Mouse (Mus musculus) embryonic facial prominence, embryonic 14.5 days (tissue): ENCODE data around the gene Ppp3r1. TPM values are rescaled to one million over a fixed set of nuclear protein-coding genes. Genes with fewer than 3 reads are reported as not detected.

ENCODE experiments used
- ATAC-seq: fragments of 200-750 bp; cut with Nextera tagmentation; 2 replicates; pipeline ENCODE4 v1.8.0; 2017; ENCODE audit warnings: low read depth, moderate number of reproducible peaks, moderate TSS enrichment
- DNase-seq: peaks from one replicate; pipeline ENCODE4 v3.0.0-alpha.2; 2015; ENCODE audit warnings: low spot score
- H3K27ac ChIP-seq: fragments of 300-500 bp; sonication (generic); replicated peaks from 2 replicates; pipeline ENCODE4 v1.5.1; 2014; ENCODE audit warnings: low read depth, mild to moderate bottlenecking, low read length, moderate library complexity
- H3K27me3 ChIP-seq: fragments of 300-500 bp; sonication (generic); replicated peaks from 2 replicates; pipeline ENCODE4 v1.6.1; 2014; ENCODE audit warnings: low read length; ENCODE audit not compliant: control insufficient read depth, insufficient read depth
- H3K36me3 ChIP-seq: fragments of 300-500 bp; sonication (generic); 2 replicates; pipeline ENCODE4 v1.6.1; 2014; ENCODE audit warnings: low read length, mixed read lengths; ENCODE audit not compliant: control insufficient read depth, insufficient read depth
- H3K4me1 ChIP-seq: fragments of 300-500 bp; sonication (generic); 2 replicates; pipeline ENCODE4 v1.6.1; 2014; ENCODE audit warnings: antibody characterized with exemption, low read length; ENCODE audit not compliant: control insufficient read depth, insufficient read depth
- H3K4me2 ChIP-seq: fragments of 300-500 bp; sonication (generic); 2 replicates; pipeline ENCODE4 v1.6.1; 2014; ENCODE audit warnings: low read depth, mild to moderate bottlenecking, low read length, moderate library complexity, mixed read lengths
- H3K4me3 ChIP-seq: fragments of 300-500 bp; sonication (generic); 2 replicates; pipeline ENCODE4 v1.5.1; 2014; ENCODE audit warnings: low read depth, mild to moderate bottlenecking, low read length
- H3K9ac ChIP-seq: fragments of 300-500 bp; sonication (generic); 2 replicates; pipeline ENCODE4 v1.6.1; 2014; ENCODE audit warnings: low read depth, mild to moderate bottlenecking, low read length, moderate library complexity, mixed read lengths
- H3K9me3 ChIP-seq: fragments of 300-500 bp; sonication (generic); 2 replicates; pipeline ENCODE4 v1.6.1; 2016; ENCODE audit warnings: low read length; ENCODE audit not compliant: control insufficient read depth
- WGBS: fragments of 180-500 bp; shearing (Covaris S2); extraction: QIAGEN DNeasy Blood & Tissue Kit; methylation state at CpG from one replicate; pipeline ENCODE4 v1.1.7; 2014; 5-methylcytosine and 5-hydroxymethylcytosine counted together
- polyA plus RNA-seq: library from polyadenylated mRNA; unstranded; fragments of >200 nt; fragmentation: Nextera tagmentation; extraction: Ambion mirVana; gene quantifications from 2 replicates; pipeline ENCODE4 v1.2.1, GENCODE M21; 2014

Ppp3r1 gene
- polyA plus RNA-seq, 1 experiment from 2014 or later, result 104 TPM

- no peaks in the 10 kb centered on the region for H3K9me3 ChIP-seq
- no peak overlapping the region for H3K4me2 ChIP-seq
- H3K4me1 ChIP-seq, result no peaks in the 10 kb centered on the region
- peaks cover 7% of the 10 kb centered on the region; the same call in 1 of the 2 replicates for H3K36me3 ChIP-seq
- no peak overlapping the region for H3K4me3 ChIP-seq
- no peak for DNase-seq
- no peaks in the 10 kb centered on the region for H3K27me3 ChIP-seq
- WGBS, result 69% methylated on average over 3 of the region's 3 CpGs
- ATAC-seq, result no peak
- H3K9ac ChIP-seq, result no peak overlapping the region
- no peak overlapping the region for H3K27ac ChIP-seq
Measured at GRCm38 (mm10) chr11:17187649-17188048, 28.6 kb downstream of the Ppp3r1 start.

GRCm38 (mm10) chr11:17188786-17189185, 29.7 kb downstream of the Ppp3r1 start:
- no peaks in the 10 kb centered on the region for H3K9me3 ChIP-seq
- no peak for DNase-seq
- no peak for ATAC-seq
- H3K9ac ChIP-seq, result no peak overlapping the region
- no peak overlapping the region for H3K27ac ChIP-seq
- no peaks in the 10 kb centered on the region for H3K27me3 ChIP-seq
- H3K4me1 ChIP-seq, result no peaks in the 10 kb centered on the region
- no peak overlapping the region for H3K4me2 ChIP-seq
- H3K36me3 ChIP-seq, result peaks cover 1% of the 10 kb centered on the region; the same call in 1 of the 2 replicates
- WGBS, result 33% methylated on average over 3 of the region's 3 CpGs
- no peak overlapping the region for H3K4me3 ChIP-seq

DNA sequence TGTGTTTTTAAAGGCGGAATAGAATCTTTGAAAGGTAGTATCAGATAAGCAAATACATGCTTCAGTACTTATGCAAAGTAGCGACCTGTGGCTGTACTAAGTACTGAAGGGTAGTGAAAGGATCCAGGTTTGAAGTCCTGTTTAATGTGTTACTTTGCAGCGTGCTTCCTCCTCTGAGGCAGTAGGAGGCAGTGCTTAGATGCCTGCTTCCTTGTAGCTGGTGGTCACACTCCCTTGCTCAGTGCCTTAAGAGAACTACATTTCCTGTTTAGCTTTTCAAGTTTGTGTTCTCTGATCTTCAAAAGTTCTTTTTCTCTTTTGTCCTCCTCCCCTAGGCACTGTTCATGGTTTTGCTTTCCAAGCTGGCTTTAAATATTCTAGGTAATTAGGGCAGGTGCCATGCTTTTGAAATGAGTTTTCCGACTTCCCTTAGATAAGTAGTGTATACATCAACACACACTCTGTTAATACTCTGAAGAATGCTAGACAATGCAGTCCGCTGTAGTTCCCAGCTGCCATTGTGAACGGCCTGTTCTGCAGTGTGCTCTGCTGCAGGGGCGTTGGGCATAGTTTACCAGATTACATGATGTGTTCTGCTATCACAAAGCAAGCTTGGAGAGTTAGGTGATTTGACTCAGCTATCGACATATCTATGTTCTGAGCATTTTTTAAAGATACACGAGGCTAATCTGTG, 33.2 kb downstream of the Ppp3r1 start:
- DNase-seq (peak; percentile 31), ATAC-seq (peak; percentile 92)
- H3K9me3 ChIP-seq, result no peaks in the 10 kb centered on the region
- H3K4me3 ChIP-seq, result no peak overlapping the region
- WGBS, result 77% methylated on average over 9 of the region's 9 CpGs
- H3K4me1 ChIP-seq, result no peaks in the 10 kb centered on the region
- no peak overlapping the region for H3K4me2 ChIP-seq
- H3K36me3 ChIP-seq, result peaks cover 36% of the 10 kb centered on the region
- no peak overlapping the region for H3K9ac ChIP-seq
- H3K27me3 ChIP-seq, result no peaks in the 10 kb centered on the region
- H3K27ac ChIP-seq, result no peak overlapping the region

GRCm38 (mm10) chr11:17199170-17199569, 40.1 kb downstream of the Ppp3r1 start:
- no peaks in the 10 kb centered on the region for H3K4me1 ChIP-seq
- H3K36me3 ChIP-seq, result peaks cover 93% of the 10 kb centered on the region
- ATAC-seq (no peak), DNase-seq (no peak)
- no peak overlapping the region for H3K4me2 ChIP-seq
- 92% methylated on average over 5 of the region's 5 CpGs for WGBS
- H3K4me3 ChIP-seq, result no peak overlapping the region
- no peak overlapping the region for H3K9ac ChIP-seq
- H3K27ac ChIP-seq, result no peak overlapping the region
- H3K9me3 ChIP-seq, result no peaks in the 10 kb centered on the region
- H3K27me3 ChIP-seq, result no peaks in the 10 kb centered on the region

DNA sequence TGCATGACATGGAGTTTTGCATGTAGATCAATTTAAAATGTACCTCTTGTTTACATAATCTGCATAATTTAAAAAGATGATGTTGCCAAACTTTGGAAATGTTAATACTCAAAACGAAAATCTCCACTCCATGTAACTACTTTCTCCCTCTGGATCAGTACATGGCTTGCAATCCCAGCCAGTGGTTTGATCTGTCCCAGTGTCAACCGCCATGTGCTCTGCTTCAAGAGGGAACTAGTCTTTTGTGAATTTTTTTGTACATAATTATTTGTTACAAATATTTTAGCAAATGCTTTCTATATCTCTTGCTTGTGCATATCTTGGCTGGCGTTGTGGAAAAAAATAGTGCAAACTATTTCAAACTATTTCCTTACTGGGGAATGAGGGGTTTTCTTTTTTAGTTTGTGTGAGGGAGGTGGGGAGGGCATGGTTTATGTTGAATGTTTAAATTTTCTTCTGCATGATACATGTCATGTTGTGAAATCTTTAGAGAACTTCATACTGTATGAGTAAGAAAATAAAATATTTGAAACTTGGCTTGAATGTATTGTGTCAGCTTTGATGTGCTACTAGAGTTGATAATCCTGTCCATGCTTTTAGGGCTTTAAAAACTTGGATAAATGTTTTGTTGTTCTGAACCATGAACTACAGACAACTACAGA, 40.9 kb downstream of the Ppp3r1 start:
- Histone ChIP-seq H3K4me3 (no peak overlapping the region), H3K27ac (no peak overlapping the region), H3K4me1 (no peaks in the 10 kb centered on the region), H3K9ac (no peak overlapping the region), H3K36me3 (peaks cover 88% of the 10 kb centered on the region), H3K4me2 (no peak overlapping the region), H3K27me3 (no peaks in the 10 kb centered on the region), H3K9me3 (no peaks in the 10 kb centered on the region)
- WGBS, result 93% methylated on average over 3 of the region's 3 CpGs
- DNase-seq (no peak), ATAC-seq (no peak)

DNA sequence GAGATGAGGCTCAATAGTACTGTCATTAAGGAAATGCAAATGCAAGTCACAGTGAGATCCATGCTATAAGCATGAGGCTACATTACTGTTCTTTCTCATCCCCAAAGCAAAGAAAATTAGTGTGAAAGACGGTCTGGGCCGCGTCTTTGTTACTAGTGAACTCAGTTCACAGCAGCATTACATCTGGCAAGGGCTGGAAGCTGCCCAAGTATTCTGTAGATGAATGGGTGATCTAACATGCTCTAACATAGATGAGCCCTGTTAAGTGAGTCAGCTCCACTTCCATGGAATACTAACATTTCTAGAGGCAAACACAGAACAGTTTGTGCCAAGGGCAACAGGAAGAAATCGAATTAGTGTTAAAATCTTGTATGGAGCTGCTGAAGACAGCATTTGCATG, 41.9 kb downstream of the Ppp3r1 start:
- H3K9ac ChIP-seq, result no peak overlapping the region
- no peak overlapping the region for H3K4me3 ChIP-seq
- H3K9me3 ChIP-seq, result no peaks in the 10 kb centered on the region
- no peak for ATAC-seq
- H3K4me2 ChIP-seq, result no peak overlapping the region
- H3K27ac ChIP-seq, result no peak overlapping the region
- WGBS, result 95% methylated on average over 4 of the region's 4 CpGs
- DNase-seq, result no peak
- H3K4me1 ChIP-seq, result no peaks in the 10 kb centered on the region
- H3K27me3 ChIP-seq, result no peaks in the 10 kb centered on the region
- H3K36me3 ChIP-seq, result peaks cover 84% of the 10 kb centered on the region

GRCm38 (mm10) chr11:17202481-17202880, 43.4 kb downstream of the Ppp3r1 start:
- no peak overlapping the region for H3K27ac ChIP-seq
- no peak overlapping the region for H3K9ac ChIP-seq
- 89% methylated on average over 6 of the region's 6 CpGs for WGBS
- no peaks in the 10 kb centered on the region for H3K4me1 ChIP-seq
- H3K4me2 ChIP-seq, result no peak overlapping the region
- ATAC-seq, result no peak
- no peaks in the 10 kb centered on the region for H3K9me3 ChIP-seq
- DNase-seq, result no peak
- no peak overlapping the region for H3K4me3 ChIP-seq
- no peaks in the 10 kb centered on the region for H3K27me3 ChIP-seq
- peaks cover 80% of the 10 kb centered on the region for H3K36me3 ChIP-seq

DNA sequence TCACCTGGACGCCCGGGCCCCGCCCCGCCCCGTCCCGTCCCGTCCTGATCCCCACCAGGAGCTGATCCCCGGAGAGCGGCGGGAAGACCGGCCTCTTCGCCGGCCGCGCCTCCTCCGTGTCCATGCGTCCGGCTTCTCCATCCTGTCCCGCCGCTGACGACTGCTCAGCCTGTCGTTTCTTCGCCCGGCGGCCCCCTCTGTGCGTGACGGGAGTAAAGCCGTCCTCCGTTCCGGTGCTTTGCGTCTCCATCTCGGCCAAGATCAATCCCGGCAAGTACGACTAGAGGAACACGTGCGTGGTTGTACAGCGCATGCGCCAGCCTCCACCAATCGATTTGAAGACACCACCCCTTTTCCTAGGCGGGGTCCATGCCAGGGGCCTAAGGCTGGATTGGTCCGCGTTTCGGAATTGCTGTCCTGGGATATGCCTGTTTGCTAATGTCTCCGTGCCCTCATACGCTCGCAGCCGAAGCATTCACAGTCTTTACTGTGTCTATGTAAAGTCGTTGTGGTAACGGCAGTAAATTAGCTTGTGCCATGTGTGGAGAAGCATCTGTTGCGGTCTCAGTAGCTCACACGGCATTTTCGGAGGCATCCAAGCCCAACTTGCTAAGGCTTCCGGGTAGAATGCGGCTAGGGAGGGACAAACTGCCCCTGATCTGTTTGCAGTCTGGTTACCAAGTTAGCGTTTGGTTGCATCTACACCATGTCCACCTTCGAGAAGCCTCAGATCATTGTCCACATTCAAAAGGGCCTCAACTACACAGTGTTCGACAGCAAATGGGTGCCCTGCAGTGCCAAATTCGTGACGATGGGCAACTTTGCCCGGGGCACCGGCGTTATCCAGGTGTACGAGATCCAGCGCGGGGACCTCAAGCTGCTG, 52.4 kb downstream of the Ppp3r1 start, which contains the start of gene Pno1:
Gene Pno1 (minus strand): TSS at position 311 of the 883 bp plus-strand sequence.
- Histone ChIP-seq H3K9ac (peak within 1 kb of the TSS; percentile 80), H3K4me2 (peak within 1 kb of the TSS; percentile 70), H3K4me3 (peak within 1 kb of the TSS; percentile 79), H3K27me3 (no peaks in the 10 kb centered on the region), H3K36me3 (peaks cover 19% of the 10 kb centered on the region; the same call in 1 of the 2 replicates), H3K4me1 (no peaks in the 10 kb centered on the region; the same call in 1 of the 2 replicates), H3K9me3 (no peaks in the 10 kb centered on the region), H3K27ac (peak within 1 kb of the TSS; percentile 82)
- ATAC-seq, result peak; percentile 98
- peak; percentile 99 for DNase-seq
- WGBS, result 2% methylated on average over 62 of the region's 65 CpGs
